Mouse (Mus musculus) T-helper 17 cell (primary cell): ENCODE data around the gene Gga2.

ENCODE experiments used
- in situ Hi-C, 2 experiments: fragments of 300-600 bp; cut with MboI, MseI; formaldehyde crosslinking; loops; 1 replicate in 1 of 2; 2 replicates in 1 of 2; pipeline ENCODE4 v1.15.1; 2025; ENCODE audit warnings: high pct_unique_total_duplicates in 2 of 2

Gga2 gene

GRCm38 (mm10) chr7:121938124-121938891, 82.7 kb downstream of the Gga2 start:
- in situ Hi-C loops, result no loop called here

DNA sequence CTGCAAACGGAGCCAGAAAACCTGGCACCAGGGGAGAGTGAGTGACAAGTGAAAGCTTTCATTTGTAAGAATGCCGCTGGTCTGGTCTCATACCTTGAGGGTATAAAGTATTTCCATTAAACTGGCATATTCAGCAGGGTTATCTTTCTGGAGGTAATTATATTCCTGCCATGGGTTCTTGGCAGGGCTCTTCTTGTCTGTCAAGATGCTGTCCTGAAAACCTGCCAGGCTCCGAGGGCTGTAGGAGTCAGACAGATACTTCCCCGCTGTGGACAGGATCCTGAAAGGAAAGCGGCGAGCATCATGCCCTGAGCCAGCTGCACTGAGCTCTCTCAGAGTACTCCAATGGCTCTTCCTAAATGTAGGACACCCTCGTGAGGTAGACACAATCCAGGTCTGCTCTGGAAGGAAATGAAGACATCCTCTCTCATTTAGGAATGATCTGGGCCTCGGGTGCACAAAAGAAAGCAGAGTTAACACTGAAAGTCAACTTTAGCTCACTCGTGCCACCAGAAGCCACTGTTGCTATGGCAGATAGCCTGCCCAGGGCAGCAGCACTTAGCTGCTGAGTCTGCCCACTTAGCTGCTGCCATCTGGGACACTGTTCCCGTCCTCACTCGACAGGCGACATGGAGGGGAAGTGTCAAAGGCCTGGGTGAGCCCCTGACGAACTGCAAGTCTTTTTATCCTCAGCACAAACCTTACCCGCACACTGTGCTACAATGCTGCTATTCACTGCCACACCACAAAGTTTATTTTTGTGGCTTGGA, 84.0 kb downstream of the Gga2 start:
- in situ Hi-C loops, result no loop called here
